Mouse (Mus musculus): Measurements from ENCODE around the gene S100a8. TPM values are rescaled to one million over a fixed set of nuclear protein-coding genes. Genes with fewer than 3 reads are reported as not detected.

Gene S100a8
- polyA plus RNA-seq, 1 experiment: 0.45 TPM

DNA sequence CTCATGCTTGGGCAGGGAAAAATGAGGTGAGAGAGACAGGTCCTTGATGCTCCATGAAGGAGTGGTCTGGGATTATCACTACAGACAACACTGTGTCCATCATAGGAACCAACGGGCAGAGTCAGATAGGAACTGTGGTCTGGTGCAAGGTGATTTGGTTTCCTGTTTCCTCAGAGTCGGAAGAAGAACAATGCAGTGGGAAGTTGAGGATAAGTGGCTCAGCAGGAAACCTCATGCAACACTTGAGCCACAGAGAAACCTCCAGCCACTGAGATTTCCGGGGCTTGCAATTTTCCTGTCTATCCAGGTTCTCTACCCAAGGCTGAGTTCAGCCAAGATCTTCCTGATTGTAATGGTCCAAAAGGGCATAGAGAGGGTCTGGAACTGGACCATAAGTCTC, 9.9 kb downstream of the S100a8 start:
- no peak for DNase-seq (ENCODE audit: low spot score)

DNA sequence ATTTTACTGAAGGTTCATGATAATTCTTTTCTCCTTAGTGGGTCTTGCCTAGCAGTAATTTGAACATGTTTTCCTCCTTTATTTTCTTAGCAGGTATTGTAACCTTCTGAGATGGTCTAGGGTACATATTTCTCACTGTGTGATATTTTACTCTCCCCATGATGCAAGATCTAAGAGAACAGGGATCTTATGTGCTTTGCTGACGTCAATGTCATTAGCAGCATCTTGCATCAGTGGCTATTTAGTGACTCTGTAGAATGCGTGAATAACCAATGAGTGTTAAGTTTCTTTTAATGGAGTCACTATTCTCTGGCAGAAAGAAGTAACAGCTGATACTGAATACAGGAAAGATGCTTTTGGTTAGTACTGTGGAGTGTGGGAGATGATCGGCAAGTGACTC, 15.2 kb downstream of the S100a8 start:
- no peak for DNase-seq (ENCODE audit: low spot score)

DNA sequence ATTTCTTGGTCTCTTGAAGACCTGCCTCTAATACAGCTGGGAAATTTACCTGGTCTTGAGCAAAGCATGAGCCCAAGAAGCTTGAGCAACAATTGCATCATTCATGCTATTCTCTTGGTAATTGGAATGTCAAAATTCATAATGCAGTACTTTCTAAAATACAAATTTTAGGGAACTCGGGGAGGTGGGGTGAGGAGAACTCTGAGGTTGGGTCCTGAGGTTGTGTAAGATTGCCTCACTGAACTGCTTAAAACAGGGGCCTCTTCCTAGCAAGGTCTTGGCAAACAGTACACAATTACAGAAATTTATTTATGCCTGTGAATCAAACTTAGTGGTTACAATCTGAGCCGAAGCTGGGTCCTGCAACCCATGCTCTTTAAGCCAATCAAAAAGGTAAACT, 18.1 kb downstream of the S100a8 start:
- DNase-seq (ENCODE audit: low spot score): no peak

DNA sequence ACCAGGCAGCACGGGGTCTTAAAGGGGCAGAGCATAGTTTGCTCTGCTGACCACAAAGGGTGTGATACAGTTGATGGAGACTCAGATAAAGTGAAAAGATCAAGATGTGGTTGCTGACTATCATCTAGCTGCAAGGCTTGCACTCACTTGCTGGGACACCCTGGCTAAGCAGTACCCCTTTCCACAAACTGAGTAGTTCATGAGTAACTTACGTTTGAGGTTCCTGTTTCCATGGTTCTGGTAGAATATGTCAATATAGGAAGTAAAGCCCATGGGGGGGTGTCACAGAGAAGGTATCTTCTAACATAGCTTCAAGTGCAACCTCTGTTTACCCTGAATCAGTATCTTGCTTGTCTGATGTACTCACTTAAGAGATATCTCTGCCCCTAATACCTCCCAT, 24.7 kb downstream of the S100a8 start:
- no peak for DNase-seq (ENCODE audit: low spot score)

DNA sequence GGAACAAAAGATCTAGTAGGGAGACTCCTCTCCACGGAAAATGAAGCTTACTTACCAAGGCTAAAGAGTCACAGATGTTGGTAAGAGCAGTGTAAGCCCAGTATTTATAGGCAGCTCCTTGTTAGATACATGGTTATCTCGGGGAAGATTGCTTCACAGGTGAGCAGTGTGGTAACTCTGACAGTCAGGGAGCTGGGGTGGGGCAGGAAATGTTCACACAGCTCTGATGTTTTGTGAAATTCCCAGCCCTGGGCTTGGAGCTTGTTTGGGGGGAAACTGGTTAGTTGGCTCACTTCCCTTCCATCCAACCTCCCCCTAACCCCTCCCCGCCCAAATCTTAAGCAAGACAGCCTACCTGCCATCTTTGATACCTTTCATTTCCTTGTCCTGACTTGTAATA, 26.8 kb downstream of the S100a8 start, which contains the start of gene S100a9:
Gene S100a9 (minus strand): TSS at position 109 of the 400 bp plus-strand sequence.
- no peak for DNase-seq (ENCODE audit: low spot score)

DNA sequence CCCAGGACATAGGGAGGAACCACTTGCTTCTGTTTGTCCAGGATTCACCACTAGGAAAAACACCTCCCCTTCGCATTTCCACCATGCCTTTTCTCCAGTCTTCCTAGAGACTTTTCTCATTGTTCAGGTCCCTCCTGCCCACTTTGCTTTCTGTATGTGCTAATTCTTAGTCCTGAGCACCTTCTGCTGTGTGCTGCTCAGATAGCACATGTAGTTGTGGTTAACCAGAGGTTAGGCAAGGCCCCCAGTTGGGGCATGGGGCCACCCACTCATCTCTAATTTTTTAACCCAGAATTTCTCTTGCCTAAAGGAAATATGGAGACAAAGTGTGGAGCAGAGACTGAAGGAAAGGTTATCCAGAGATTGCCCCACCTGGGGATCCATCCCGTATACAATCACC, 33.5 kb downstream of the S100a8 start:
- no peak for DNase-seq (ENCODE audit: low spot score)

DNA sequence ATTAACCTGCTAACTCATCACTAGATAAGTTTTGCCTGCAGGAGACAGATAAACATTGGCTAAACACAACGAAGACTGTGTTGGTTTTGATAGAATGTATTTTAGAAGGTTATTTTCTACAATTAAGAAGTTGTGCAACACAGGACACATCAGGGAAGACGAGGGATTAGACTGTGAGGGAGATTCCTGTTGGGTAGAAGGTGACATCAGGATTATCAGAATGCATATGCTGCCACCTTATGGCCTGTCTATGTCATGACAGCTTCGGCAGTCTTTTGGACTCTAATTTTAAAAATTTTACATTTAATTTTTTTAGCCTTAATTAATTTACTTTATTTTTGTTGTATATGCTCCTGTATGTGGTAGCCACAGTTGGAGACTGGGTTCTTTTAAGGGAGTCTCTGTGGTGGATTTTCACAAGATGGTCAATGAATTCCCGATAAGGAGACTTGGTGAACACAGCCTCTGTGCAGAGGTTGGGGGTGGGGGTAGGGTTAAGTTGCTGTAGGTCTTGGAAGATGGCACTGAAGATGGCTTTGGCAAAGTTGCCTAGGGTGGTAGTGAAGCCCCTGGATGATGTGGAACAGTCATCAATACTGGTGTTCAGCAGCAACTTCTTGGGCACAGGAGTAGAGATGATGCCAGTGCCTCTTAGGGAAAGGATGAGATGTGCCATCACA, 39.9 kb downstream of the S100a8 start:
- DNase-seq (ENCODE audit: low spot score): no peak

DNA sequence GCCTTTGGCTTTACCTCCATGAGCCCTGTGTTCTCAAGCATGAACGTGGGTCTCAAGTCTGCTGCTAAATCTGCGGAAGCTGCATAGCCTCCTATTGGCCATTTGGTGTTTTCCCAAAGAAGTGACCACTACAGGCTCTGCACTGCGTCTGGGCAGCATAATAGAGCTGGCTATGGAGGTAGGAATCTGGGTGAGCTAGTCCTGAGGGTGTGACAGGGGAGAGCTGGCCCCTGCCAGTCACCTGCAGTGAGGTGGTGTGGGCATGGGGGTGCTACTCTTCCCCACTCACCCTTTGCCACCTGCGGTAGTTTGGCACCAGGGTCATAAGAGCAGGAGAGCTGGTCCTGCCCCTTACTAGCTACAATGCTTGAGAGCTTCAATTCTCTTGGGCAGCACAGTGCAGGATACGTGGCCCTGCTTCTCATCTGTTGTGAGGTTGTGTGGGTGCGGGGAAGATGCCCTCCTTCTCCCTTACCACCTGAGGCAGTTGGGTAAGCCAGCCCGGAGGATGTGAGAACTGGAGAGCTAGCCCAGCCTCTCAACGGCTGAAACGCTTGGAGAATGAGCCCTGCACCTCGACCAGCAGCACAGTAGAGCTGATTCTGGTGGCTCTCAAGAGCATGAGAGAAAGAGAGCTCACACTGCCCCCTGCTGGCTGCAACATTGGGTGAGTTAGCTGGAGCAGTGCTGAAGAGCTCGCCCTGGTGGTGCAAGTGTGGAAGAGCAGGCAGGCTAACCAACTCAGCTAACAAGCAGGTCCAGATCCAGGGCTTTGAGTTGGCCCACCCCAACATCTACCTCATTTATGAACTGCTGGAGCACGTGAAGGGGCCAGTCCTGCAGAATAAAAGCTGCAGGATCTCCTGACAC, 41.0 kb downstream of the S100a8 start:
- peak; percentile 69 for DNase-seq (ENCODE audit: low spot score)

Other genes with a start within 250 kb of the S100a8 start
- 24.8 and 26.4 TPM in 2 replicates for gene Ints3, start 235.4 kb upstream of the S100a8 start, polyA plus RNA-seq (2012; rRNA removed)
- gene Npr1, start 203.1 kb upstream of the S100a8 start, polyA plus RNA-seq (2012; rRNA removed): 25.3 and 26.4 TPM in 2 replicates
- gene Ilf2, start 192.9 kb upstream of the S100a8 start, polyA plus RNA-seq (2012; rRNA removed): 44.4 and 48.2 TPM in 2 replicates
- 88.2 and 107 TPM in 2 replicates for gene Snapin, start 177.9 kb upstream of the S100a8 start, polyA plus RNA-seq (2012; rRNA removed)
- gene Chtop, start 159.5 kb upstream of the S100a8 start, polyA plus RNA-seq (2012; rRNA removed): 98.1 and 103 TPM in 2 replicates
- 592 and 865 TPM in 2 replicates for gene S100a1, start 154.6 kb upstream of the S100a8 start, polyA plus RNA-seq (2012; rRNA removed)
- 86.1 and 86.3 TPM in 2 replicates for gene S100a13, start 154.5 kb upstream of the S100a8 start, polyA plus RNA-seq (2012; rRNA removed)
- gene S100a14, start 142.1 kb upstream of the S100a8 start, polyA plus RNA-seq (2012; rRNA removed): 70.1 and 94.3 TPM in 2 replicates
- gene S100a16, start 131.7 kb upstream of the S100a8 start, polyA plus RNA-seq (2012; rRNA removed): 151 and 159 TPM in 2 replicates
- gene S100a3, start 108.4 kb upstream of the S100a8 start, polyA plus RNA-seq (2012; rRNA removed): 3.3 and 4.7 TPM in 2 replicates
- gene S100a2, start 78.7 kb upstream of the S100a8 start, polyA plus RNA-seq (2012; rRNA removed): not detected in 2 replicates
- 0.41 and 0.81 TPM in 2 replicates for gene Gm42674, start 67.1 kb upstream of the S100a8 start, polyA plus RNA-seq (2012; rRNA removed)
- 263 and 329 TPM in 2 replicates for gene S100a4, start 65.2 kb upstream of the S100a8 start, polyA plus RNA-seq (2012; rRNA removed)
- 9.8 and 10.2 TPM in 2 replicates for gene S100a5, start 60.5 kb upstream of the S100a8 start, polyA plus RNA-seq (2012; rRNA removed)
- gene S100a6, start 56.1 kb upstream of the S100a8 start, polyA plus RNA-seq (2012; rRNA removed): 3,944 and 6,594 TPM in 2 replicates
- gene S100a7a, start 15.0 kb upstream of the S100a8 start, polyA plus RNA-seq (2012; rRNA removed): 4.6 and 6.6 TPM in 2 replicates
- gene S100a9, start 26.7 kb downstream of the S100a8 start, polyA plus RNA-seq (2012; rRNA removed): 0.15 and 0.71 TPM in 2 replicates
- 0.03 TPM in 1 of 2 replicates, not detected in the other for gene Pglyrp4, start 57.9 kb downstream of the S100a8 start, polyA plus RNA-seq (2012; rRNA removed)
- not detected in 2 replicates for gene Gm5849, start 108.9 kb downstream of the S100a8 start, polyA plus RNA-seq (2012; rRNA removed)

All from urinary bladder, adult 2 months (tissue).